Mouse (Mus musculus) retina, postnatal 7 days (tissue): ENCODE results near the gene Zswim8.
A peak's percentile ranks its signal among the peaks of the same experiment; 100 is the strongest.

Experiments used
- DNase-seq: peaks from one replicate; pipeline ENCODE4 v3.0.0-alpha.2; 2012; ENCODE audit warnings: low read depth, low spot score

Zswim8 gene

GRCm38 (mm10) chr14:20730853-20731602 lies 23.7 kb downstream of the Zswim8 start:
- DNase-seq: no peak

- no peak for DNase-seq
These were observed 25.9 kb downstream of the Zswim8 start for GRCm38 (mm10) chr14:20733041-20733951.

- peak; percentile 80 for DNase-seq
These were observed 26.8 kb downstream of the Zswim8 start, which contains the start of gene Ndst2 for GRCm38 (mm10) chr14:20733952-20734774. Gene Ndst2 (minus strand): TSS chr14:20734562.

- no peak for DNase-seq
These were observed 27.7 kb downstream of the Zswim8 start for GRCm38 (mm10) chr14:20735052-20735451.

GRCm38 (mm10) chr14:20735892-20736390 lies 28.6 kb downstream of the Zswim8 start:
- no peak for DNase-seq

GRCm38 (mm10) chr14:20737306-20737705 lies 30.0 kb downstream of the Zswim8 start:
- peak; percentile 29 for DNase-seq

- DNase-seq: no peak
These were observed 31.2 kb downstream of the Zswim8 start for GRCm38 (mm10) chr14:20738511-20738910.

GRCm38 (mm10) chr14:20741301-20741700 lies 33.9 kb downstream of the Zswim8 start:
- no peak for DNase-seq

GRCm38 (mm10) chr14:20743614-20744013 lies 36.3 kb downstream of the Zswim8 start:
- no peak for DNase-seq

GRCm38 (mm10) chr14:20746935-20747334 lies 39.6 kb downstream of the Zswim8 start:
- no peak for DNase-seq

GRCm38 (mm10) chr14:20748388-20748787 lies 41.0 kb downstream of the Zswim8 start:
- no peak for DNase-seq

GRCm38 (mm10) chr14:20749494-20750051 lies 42.2 kb downstream of the Zswim8 start:
- DNase-seq: no peak

- no peak for DNase-seq
These were observed 43.2 kb downstream of the Zswim8 start for GRCm38 (mm10) chr14:20750503-20750902.

GRCm38 (mm10) chr14:20753792-20754191 lies 46.4 kb downstream of the Zswim8 start:
- no peak for DNase-seq

GRCm38 (mm10) chr14:20757370-20757907 lies 50.1 kb downstream of the Zswim8 start:
- DNase-seq: no peak

- no peak for DNase-seq
These were observed 51.5 kb downstream of the Zswim8 start for GRCm38 (mm10) chr14:20758768-20759435.

- no peak for DNase-seq
These were observed 57.6 kb downstream of the Zswim8 start for GRCm38 (mm10) chr14:20764942-20765341.

- peak; percentile 73 for DNase-seq
These were observed 58.4 kb downstream of the Zswim8 start for GRCm38 (mm10) chr14:20765642-20766258.

- DNase-seq: no peak
These were observed 60.6 kb downstream of the Zswim8 start for GRCm38 (mm10) chr14:20767936-20768335.

- no peak for DNase-seq
These were observed 61.2 kb downstream of the Zswim8 start for GRCm38 (mm10) chr14:20768581-20768980.
